Mouse (Mus musculus) retina, adult 2 months (tissue): ENCODE results near the gene Blm.

ENCODE experiments used
- DNase-seq: peaks from one replicate; pipeline ENCODE4 v3.0.0-alpha.2; 2012; ENCODE audit warnings: low read depth, low spot score

Gene Blm

DNA sequence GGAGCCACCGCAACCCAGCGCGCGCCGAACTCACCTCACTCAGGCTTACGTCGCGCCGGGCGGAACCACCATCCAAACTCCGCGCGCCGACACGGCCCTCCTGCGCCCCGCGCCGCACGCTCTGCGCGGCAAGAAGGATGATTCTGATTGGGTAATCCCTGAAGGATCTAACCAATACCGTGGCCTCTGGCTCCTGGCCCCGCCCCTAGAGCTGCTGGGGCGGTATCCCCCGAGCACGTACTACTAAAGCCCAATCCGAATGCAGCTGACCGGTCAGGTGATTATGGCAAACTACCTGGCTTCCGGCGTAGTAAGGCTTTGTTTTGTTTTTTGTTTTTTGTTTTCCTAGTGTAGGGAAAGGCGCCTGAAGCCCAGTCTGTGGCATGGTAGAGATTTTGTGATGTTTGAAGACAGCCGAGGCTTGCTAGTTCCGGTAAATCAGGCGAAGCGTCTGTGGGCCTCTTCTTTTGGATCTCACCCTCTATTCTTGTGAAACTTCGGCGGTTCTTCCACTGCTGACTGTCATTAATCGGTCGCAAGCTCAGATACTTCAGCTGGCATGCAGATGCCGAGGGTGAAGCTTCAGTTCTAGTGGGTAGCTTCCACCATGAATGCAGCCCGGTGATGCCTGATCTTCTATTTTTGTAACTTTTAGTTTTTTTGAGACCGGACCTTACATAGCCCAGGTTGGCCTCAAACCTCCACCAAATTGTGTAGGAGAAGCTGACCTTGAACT, at the start of gene Blm:
Blm (minus strand) TSS at position 111 of the 736 bp plus-strand sequence.
- peak; percentile 90 for DNase-seq

DNA sequence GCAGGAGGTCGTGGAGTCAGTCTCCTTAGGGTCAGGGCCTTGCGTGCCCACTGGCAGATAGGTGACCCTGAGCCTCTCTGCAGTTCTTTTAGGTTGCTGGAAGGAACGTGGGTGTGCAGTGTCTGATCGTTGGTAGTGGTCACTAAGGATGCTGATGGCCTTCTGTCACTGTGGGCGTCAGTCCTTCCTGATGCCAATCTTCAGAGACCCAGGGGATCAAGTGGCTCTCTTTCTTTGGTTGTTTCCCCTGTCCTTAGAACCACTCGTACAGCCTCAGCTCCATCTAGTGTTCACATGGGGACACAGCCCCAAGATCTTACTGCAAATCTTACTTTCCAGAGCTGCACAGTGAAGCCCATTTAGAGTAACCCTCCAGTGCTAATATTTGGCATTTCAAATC, 49.1 kb upstream of the Blm start:
- no peak for DNase-seq

DNA sequence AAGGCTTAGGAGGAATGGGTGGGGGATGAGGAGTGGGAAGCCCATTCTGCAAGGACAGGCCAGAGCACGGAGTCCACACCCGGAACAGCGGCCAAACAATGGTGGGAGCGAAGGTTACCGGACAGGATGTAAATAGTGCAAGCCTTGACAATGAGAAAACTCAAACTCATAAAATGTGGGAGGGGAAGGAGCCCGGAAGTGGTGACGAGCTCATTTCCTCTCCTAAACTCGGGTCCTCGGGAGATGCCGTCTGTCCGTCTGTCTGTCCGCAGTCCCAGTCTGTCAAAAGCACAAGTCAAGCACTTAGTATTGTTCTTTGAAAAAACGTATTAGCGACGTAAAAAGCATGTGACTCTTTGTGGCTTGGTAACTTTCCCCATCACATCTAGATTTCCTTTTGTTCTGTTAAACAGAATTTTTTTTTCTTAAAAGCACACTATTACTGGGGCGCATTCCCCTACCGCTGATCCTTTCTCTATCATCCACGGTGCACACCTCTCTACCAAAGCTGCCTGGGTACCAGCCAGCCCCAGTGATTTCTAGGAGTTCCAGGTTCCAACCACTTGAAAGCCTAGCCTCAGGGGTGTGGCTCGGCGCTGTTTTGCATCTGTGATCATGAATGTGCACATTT, 48.0 kb upstream of the Blm start:
- DNase-seq, result no peak

DNA sequence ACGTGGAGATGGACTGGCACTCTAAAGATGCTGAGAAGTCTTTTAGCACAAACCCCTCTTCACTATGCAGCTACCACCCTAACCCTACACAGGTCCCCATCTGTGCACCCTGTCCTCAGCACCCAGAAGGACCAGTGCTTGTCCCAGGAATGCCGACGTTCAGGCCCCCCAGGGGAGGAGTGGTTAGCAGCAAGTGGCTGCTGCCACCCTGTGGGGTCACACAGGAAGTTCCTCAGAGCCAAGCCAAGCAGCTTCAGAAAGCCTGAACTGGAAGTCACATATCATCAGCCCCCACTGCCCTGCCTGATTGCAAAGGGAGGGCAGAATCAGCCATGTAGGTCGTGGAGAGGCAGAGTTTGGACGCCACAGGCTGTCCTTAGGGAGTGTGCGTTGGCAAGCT, 45.4 kb upstream of the Blm start:
- DNase-seq, result no peak

DNA sequence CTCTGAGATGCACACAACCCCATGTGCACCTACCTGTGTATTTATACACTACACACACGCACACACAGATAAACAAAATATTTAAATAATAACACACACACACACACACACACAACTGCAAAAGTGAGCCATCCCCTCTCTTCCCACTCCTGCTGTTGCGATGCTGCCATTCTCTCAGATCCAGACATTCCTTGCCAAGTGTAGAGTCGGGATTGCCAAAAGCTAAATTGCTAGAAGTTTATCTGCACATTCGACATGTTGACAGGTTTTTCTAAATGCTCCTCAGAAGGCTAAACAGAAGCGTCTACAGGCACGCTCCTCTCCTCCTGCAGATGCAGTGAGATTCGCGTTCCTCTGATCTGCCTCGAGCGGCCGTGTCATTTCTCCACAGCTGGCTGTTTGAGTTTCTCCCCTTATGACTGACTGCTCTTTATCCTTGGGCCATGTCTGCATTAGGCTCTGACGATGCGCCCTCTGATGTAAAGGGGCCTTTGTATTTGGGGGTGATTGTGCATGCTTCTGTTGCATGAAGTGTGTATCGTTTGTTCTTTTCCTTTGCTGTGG, 42.6 kb upstream of the Blm start:
- no peak for DNase-seq

DNA sequence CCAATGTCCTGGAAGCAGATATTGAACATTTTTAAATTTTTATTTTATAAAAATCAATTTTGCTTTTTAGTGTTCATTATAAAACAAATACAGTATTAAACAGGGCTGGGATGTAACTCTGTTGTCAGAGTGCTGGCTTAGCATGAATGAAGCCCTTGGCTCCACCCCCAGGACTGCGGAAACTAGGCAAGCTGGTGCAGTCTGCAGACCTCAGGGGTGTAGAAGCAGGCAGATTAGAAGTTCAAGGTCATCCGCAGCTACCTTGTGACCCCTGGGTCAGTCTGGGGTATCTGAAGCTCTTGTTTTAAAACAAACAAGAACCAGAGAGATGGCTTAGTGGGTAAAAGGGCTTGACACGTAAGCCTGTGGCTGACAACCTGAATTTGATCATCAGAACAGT, 41.7 kb upstream of the Blm start:
- no peak for DNase-seq

DNA sequence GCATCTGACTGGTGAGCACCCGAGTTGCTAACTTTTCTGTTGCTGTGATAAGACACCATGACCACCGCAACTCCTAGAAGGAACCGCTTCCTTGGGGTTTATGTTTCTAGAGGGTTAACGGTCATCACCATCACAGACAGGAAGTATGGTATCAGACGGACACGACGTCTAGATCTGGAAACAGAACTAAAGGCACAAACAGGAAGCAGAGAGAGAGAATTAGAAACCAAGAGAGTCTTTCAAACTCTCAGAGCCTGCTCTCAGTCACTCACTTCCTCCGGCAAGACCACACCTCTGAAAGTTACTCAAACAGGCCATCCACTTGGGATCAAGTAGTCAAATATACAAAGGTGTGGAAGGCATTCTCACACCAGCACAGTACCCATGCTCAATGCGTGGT, 40.8 kb upstream of the Blm start:
- no peak for DNase-seq

DNA sequence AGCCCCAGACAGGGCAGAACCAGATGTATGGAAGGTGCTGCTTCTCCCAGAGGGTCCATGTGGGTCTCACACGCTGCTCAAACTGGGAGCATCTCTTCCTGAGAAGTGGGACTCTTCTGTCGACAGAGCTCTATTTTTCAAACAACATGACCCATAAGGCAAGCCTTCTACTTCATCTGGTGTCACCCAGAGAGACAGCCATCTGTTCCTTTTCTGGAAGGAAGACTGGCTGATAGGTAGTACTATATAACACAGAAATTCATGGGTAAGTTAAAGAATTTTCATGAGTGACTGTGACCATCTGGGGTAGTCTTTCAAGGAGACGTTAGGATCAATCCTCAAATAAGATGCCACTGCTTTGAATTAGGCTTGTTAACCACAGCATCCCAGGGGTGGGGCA, 38.2 kb upstream of the Blm start:
- DNase-seq, result no peak

DNA sequence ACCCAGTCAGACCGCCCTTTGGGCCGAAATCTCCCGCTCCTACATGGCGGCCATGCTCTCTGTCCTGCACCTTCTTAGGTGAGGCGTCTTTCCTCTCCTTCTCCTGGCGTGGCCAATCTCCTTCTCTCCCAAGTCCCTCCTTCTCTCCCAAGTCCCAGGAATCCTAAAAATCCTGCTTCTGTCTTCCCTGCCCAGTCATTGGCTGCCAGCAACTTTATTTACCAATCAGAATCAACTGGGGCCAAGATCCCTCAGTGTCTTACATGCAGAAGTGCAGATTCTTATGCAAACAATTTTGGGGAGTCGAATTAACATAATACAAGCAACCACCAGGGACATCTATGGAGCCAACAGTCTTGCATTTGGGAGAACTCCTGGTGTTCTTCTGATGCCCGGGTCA, 33.1 kb upstream of the Blm start:
- DNase-seq, result no peak

DNA sequence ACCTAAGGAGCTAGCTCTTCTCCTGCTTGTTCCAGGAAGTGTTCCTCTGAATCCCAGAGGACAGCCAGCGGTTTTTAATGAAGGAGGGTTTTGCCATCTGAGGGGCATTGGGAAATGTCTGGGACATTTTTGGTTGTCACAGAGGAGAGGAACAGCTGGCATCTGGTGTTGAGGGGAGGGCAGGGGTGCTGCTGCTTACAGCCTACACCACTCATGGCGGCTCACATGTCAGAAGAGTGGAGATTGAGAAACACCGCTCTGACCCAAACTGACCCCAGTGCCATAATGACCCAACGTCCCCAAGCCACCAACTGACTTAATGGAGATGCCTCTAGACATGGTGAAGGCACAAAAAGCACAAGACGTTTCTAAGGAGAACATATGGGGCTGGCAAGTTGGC, 27.0 kb upstream of the Blm start:
- DNase-seq, result no peak

DNA sequence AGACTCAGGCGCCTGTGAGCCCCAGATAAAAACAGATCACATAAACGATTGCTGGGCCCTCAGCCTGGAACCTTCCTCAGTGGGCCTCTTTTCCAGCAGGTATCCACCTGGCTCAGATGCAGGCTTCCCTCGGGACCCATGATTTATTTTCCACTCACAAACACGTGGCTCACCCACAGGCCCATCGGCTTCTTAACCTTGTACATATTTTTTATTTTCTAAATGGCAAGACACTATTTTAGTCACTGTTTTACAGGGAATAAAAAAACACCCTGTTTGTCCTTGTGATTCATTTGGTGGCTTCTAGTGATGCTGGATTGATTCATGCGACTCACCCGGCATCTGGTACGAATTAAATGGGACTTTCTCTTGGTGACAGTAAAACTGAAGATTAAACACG, 26.4 kb upstream of the Blm start:
- DNase-seq, result no peak

DNA sequence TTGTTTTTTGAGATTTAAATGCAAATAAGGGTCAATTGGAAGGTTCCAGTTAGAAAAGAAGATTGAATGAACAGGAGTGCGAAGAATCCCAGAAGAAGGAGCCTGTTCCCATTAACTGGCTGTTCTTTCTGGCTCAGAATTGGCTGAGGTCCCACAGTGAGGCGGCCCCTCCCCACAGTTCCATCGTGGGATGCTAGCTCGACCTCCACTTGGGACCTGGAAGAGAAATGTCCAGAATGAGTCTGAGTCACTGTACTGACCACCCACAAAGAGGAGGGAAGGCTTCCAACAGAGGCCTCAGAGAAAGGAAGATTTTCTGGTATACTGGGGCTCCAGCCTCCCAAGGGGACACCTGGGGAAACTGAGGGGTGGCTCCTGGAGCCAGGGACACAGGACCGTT, 23.7 kb upstream of the Blm start:
- DNase-seq, result no peak

DNA sequence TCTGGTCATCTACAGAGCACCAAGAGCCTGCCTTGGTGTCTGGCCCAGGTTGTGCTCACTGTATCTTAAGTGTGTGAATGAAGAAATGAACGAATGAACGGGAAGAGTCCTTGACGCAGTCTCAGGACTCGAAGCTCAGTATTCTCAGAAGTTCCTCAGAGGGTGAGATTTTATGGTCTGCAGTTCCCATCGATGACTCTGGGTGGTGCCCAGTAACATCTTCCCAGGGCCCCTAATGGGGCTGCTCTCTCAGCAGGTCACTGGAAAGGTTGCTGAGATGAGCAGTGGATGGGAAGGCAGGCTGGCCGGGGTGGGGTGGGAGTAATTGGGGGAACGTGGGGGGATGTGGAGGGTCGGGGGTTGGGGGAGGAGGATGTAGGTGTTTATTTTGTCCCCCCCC, 23.2 kb upstream of the Blm start:
- DNase-seq, result no peak

DNA sequence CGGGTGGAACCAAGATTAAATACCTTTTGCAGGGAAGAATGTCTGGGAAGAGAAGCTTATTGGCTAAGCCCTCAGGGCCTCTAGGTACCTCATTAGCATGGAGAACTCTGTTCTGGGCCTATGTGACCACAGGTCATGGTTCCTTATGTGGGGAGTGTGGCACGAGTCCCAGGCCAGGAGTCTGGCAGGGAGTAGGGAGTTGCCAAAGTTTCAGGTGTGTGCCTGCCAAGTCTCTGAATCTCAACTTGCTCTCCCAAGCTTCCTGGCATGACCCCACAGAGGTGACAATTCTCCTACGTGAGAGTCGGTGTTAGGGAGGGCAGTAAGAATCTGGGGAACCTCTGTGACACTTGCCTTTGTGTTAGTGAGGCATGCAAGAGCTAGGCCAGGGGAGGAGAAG, 22.2 kb upstream of the Blm start:
- DNase-seq, result no peak

DNA sequence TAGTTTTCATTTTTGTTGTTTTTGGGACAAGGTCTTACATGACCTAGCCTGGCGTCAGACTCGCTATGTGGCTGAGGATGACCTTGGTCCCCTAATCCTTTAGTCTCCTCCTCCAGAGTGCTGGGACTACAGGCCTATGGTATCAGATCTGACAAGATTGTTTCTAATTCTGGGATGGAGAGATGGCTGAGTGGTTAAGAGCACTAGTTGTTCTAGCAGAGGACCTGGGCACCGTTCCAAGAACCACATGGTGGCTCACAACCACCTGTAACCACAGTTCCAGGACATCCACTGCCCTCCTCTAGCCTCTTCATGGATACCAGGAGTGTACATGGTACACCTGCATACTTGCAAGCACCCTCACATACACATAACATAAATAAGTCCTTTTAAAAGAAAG, 21.2 kb upstream of the Blm start:
- no peak for DNase-seq

DNA sequence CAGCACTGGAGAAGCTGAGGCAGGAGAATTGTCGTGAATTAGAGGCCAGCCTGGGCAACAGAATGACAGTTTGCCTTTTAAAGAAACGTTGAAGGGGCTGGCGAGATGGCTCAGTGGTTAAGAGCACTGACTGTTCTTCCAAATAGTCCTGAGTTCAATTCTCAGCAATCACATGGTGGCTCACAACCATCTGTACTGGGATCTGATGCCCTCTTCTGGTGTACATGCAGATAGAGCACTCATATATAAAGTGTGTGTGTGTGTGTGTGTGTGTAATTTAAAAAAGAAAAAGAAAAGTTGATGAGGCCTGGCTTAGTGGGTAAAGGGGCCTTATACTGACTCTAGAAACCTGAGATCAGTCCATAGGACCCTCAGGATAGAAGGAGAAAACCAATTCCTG, 20.2 kb upstream of the Blm start:
- no peak for DNase-seq

DNA sequence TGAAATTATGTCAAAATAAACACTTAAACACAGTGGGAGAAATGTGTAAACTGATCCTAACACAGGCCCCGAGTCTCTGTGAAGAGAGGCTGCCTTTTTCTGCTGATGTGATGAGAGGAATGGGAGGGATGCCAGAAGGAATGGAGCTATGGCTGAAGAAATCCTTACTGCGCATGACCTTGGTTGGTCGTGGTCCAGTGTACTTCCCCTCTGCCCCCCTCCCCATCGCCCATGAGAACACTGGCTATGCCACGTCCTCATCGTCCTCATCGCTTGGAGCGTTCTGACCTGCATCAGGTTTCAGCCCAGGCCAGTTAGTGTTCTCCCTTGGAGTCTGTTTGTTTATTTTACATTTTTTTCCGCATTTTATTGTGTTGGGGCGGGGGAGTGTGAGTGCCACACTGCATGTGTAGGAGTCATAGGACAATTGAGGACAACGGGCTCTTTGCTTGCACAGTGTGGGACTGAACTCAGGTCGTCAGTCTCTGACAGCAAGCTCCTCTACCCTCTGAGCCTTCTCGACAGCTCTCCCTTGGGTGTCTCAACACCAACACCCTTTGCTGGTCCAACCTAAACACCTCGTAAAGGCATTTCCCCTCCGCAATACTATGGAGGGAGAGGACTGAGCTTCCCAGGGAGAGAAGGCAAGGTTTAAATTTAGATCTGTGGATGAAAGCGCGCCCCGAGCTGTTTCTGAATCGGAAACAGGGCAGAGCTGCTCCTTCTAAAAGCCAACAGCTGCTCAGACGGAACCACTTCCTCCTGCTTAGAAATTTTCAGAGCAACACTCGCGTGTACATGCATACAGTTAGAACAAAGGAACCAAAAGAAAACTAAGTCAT, 19.5 kb upstream of the Blm start:
- no peak for DNase-seq

DNA sequence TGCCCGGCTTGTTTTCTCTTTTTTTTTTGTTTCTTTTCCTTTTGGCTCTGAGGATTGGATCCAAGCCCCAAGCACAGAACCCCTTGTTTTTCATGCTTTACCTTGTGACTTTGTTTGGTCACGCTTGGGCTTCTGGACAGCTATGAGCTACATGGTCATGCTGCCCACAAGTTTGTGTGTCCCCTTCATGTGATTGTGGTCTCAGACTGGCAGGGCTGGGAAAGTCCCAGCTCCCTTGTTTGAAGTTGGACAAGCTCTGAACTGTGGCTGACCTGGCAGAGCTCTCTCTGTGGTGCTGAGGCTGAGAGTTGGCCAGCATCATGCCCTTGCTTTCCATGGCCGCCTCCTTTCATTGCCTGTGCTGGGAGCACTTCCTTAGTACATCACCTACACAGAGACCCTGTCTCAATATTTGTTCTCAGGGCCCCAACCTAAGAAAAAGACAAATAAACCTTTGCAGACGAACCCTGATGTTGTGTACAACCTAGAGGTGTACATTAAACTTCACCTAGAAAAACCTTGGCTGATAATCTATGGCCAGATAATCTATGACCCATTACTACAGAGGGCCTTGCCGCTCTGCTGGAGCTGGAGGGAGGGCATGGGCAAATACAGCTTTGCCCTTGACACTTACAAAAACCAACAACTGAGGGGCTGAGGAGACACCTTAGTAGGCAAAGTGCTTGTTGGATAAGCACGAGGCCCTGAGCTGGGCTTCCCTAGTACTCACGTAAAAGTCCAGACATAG, 13.8 kb upstream of the Blm start:
- DNase-seq, result no peak

DNA sequence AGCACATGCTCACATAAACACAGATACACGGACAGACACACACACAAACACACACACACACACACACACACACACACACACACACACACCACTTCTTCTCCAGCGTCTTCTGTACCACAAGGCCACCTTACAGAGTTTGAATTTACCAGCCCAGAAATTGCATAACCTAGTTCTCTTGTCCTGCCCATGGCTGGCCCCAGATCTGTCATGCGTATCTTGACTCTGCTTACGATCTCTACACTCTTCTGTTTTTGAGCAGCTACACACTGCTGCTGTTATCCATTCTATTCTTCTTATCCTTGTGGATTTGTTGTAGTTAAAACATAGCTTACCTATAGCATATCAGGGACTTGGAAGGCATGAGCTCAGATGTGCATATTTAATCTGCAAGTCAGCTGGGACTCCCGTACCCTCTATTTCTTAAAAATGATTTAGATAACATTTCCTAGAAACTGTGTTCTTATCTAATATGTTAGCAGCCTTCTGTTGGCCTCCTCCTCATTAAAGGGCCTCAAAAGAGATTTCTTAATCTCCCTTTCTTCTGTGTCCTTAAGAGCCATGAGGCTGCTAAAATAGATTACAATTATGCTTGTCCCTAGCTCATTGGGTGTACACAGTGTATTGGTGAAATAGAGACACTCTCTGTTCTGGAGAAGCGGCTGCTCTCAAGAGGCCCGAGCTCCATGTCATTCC, 7.4 kb upstream of the Blm start:
- DNase-seq, result no peak

DNA sequence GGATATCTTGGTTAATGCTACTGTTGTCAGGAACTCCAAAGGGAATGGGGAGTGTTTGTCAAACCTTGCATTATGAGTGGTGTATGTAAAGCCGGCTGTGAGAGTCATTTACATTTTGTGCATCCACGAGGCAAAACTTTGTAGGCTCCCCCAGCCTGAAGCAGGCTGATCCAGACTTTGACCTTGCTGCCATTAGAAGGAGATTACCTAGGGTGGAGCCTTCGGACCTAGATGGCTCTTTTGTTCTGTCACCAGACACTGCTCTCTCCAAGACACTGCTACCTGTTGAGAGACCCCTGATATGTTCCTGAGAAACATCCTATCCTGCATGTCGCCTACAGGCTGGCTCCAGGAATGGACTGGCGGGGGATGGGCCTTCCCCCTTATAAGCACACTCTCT, 4.7 kb upstream of the Blm start:
- no peak for DNase-seq
